Mouse (Mus musculus) embryonic facial prominence, embryonic 11.5 days (tissue): ENCODE measurements around the gene Rbfox1. TPM values are rescaled to one million over a fixed set of nuclear protein-coding genes. Genes with fewer than 3 reads are reported as not detected.
A peak's percentile ranks its signal among the peaks of the same experiment; 100 is the strongest.

ENCODE experiments used
- ATAC-seq: fragments of 200-750 bp; cut with Nextera tagmentation; replicated peaks from 2 replicates; pipeline ENCODE4 v1.8.0; 2017; ENCODE audit warnings: low read depth; ENCODE audit not compliant: insufficient number of reproducible peaks, low FRiP score, low TSS enrichment
- DNase-seq: peaks from one replicate; pipeline ENCODE4 v3.0.0-alpha.2; 2015; ENCODE audit warnings: low spot score
- H3K27ac ChIP-seq: fragments of 300-500 bp; sonication (generic); replicated peaks from 2 replicates; pipeline ENCODE4 v1.5.1; 2014; ENCODE audit warnings: mild to moderate bottlenecking, low read depth, low read length, control low read depth
- H3K27me3 ChIP-seq: fragments of 300-500 bp; sonication (generic); 2 replicates; pipeline ENCODE4 v1.6.1; 2014; ENCODE audit warnings: mild to moderate bottlenecking, low read length, moderate library complexity, mixed read lengths; ENCODE audit not compliant: control insufficient read depth, insufficient read depth
- H3K36me3 ChIP-seq: fragments of 300-500 bp; sonication (generic); replicated peaks from 2 replicates; pipeline ENCODE4 v1.6.1; 2014; ENCODE audit warnings: low read depth, mild to moderate bottlenecking, low read length, moderate library complexity, mixed read lengths; ENCODE audit not compliant: control insufficient read depth, insufficient read depth
- H3K4me1 ChIP-seq: fragments of 300-500 bp; sonication (generic); 2 replicates; pipeline ENCODE4 v1.6.1; 2014; ENCODE audit warnings: low read length, mixed read lengths; ENCODE audit not compliant: control insufficient read depth, insufficient read depth
- H3K4me2 ChIP-seq: fragments of 300-500 bp; sonication (generic); 2 replicates; pipeline ENCODE4 v1.6.1; 2014; ENCODE audit warnings: low read depth, mild to moderate bottlenecking, control low read depth, low read length, moderate library complexity
- H3K4me3 ChIP-seq: fragments of 300-500 bp; sonication (generic); 2 replicates; pipeline ENCODE4 v1.5.1; 2014; ENCODE audit warnings: low read depth, low read length, control low read depth
- H3K9ac ChIP-seq: fragments of 300-500 bp; sonication (generic); replicated peaks from 2 replicates; pipeline ENCODE4 v1.6.1; 2014; ENCODE audit warnings: mild to moderate bottlenecking, control low read depth, low read length
- H3K9me3 ChIP-seq: fragments of 300-500 bp; sonication (generic); replicated peaks from 2 replicates; pipeline ENCODE4 v1.6.1; 2016; ENCODE audit warnings: mild to moderate bottlenecking, low read length, inconsistent platforms, mixed read lengths; ENCODE audit not compliant: control insufficient read depth
- WGBS: fragments of 180-500 bp; shearing (Covaris S2); extraction: QIAGEN DNeasy Blood & Tissue Kit; methylation state at CpG from one replicate; pipeline ENCODE4 v1.1.7; 2014; 5-methylcytosine and 5-hydroxymethylcytosine counted together
- polyA plus RNA-seq: library from polyadenylated mRNA; unstranded; fragments of >200 nt; fragmentation: Nextera tagmentation; extraction: Ambion mirVana; gene quantifications from 2 replicates; pipeline ENCODE4 v1.2.1, GENCODE M21; 2014

Gene Rbfox1
- polyA plus RNA-seq, 1 experiment from 2014 or later, result 4.2 TPM

DNA sequence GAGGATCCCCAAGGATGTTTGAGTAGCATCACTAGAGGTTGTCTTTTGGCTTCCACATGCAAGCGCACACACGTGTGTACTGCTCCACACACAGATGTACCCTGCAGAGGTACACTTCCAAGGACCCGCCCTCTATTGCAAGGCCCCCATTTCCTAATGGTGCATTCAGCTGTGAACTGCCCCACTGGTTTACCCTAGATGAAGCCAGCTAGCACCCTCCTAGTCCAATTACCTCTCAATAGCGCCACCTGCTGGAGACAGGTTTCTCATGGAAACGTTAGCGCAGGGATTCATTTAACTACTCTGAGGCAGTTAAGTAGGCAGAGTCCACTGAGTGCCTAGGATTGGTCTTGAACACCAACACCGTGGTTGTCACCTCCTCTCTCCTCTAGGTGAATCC lies 46.5 kb downstream of the Rbfox1 start:
- 26% methylated on average over 7 of the region's 7 CpGs for WGBS
- no peak overlapping the region for H3K4me2 ChIP-seq
- H3K4me3 ChIP-seq, result no peak overlapping the region
- no peaks in the 10 kb centered on the region for H3K9me3 ChIP-seq
- H3K27me3 ChIP-seq, result no peaks in the 10 kb centered on the region
- ATAC-seq, result peak; percentile 34; the same call in 1 of the 2 replicates
- no peak overlapping the region for H3K27ac ChIP-seq
- H3K36me3 ChIP-seq, result no peaks in the 10 kb centered on the region
- peak; percentile 81 for DNase-seq
- no peak overlapping the region for H3K9ac ChIP-seq
- no peaks in the 10 kb centered on the region for H3K4me1 ChIP-seq

DNA sequence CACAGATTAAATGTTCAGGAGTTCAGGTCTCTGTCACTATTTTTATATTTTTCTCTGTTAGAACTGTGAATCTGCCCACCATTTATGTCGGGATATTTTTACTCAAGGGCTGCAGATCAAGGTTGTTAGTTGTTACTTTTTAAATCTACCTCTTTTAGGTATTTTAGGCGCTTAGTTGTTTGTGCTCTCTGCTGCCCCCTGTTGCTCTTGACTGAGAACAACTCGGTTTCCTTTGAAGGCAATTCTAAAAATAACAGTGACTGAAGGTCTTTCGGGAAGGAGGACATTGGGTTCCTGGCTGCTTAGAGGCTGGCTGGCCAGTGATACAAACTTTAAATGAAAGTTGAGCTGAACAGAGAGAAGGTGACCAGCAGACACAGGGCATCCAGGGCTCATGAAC lies 54.9 kb downstream of the Rbfox1 start:
- WGBS, result 54% methylated on average over 4 of the region's 4 CpGs
- Histone ChIP-seq H3K4me2 (no peak overlapping the region), H3K27ac (no peak overlapping the region), H3K9me3 (no peaks in the 10 kb centered on the region), H3K9ac (no peak overlapping the region), H3K4me1 (no peaks in the 10 kb centered on the region), H3K4me3 (no peak overlapping the region), H3K27me3 (no peaks in the 10 kb centered on the region), H3K36me3 (no peaks in the 10 kb centered on the region)
- no peak for DNase-seq
- ATAC-seq, result no peak

DNA sequence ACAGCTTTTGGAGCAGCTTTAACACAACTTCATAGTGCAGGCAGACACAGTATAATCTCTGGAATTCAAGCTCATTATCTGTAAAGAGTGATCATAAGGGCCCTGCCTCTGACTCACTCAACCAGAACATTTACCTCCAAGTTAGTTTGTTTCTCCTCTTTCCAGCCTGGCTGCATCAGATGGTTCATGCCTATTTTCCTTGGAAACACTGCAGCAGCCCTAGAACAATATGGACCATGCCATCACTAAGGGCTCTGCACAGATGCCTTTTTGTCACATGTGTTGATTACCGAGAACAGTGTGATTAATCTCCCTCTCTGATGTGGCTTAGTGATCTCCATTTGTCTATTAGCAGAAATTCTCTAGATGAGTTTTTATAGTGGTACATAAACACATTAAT lies 60.5 kb downstream of the Rbfox1 start:
- no peak for ATAC-seq
- H3K4me1 ChIP-seq, result no peaks in the 10 kb centered on the region
- WGBS, result 96% methylated on average over 1 of the region's 1 CpGs

DNA sequence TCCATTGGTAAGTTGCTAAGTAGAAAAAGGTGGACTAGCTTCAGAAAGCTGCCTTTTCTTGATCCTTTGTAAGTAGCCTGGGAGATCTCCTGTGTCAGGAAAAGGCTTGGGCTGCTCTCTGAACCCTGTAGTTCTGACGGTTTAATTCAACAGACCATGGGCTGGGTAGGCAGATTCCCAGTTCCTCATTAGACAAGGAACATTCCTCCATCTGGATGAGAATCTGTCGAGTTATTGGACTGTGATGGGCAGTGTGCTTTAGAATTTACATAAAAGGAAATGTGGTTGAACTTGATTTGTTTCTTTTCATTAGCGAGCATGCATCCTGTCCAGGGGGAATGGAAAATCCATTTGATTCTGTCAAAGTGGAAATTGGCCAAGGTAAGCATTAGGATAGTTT lies 68.0 kb downstream of the Rbfox1 start:
- Histone ChIP-seq H3K4me2 (no peak overlapping the region), H3K36me3 (no peaks in the 10 kb centered on the region), H3K9me3 (no peaks in the 10 kb centered on the region), H3K4me3 (no peak overlapping the region), H3K9ac (no peak overlapping the region), H3K27me3 (no peaks in the 10 kb centered on the region), H3K4me1 (no peaks in the 10 kb centered on the region), H3K27ac (no peak overlapping the region)
- WGBS, result 68% methylated on average over 3 of the region's 3 CpGs
- DNase-seq, result no peak
- ATAC-seq, result no peak

More for the DNA sequence above, 60.5 kb downstream of the Rbfox1 start:
- Histone ChIP-seq H3K4me2 (no peak overlapping the region), H3K4me3 (no peak overlapping the region), H3K9ac (no peak overlapping the region), H3K27ac (no peak overlapping the region), H3K36me3 (no peaks in the 10 kb centered on the region), H3K9me3 (no peaks in the 10 kb centered on the region), H3K27me3 (no peaks in the 10 kb centered on the region)
- DNase-seq, result no peak

DNA sequence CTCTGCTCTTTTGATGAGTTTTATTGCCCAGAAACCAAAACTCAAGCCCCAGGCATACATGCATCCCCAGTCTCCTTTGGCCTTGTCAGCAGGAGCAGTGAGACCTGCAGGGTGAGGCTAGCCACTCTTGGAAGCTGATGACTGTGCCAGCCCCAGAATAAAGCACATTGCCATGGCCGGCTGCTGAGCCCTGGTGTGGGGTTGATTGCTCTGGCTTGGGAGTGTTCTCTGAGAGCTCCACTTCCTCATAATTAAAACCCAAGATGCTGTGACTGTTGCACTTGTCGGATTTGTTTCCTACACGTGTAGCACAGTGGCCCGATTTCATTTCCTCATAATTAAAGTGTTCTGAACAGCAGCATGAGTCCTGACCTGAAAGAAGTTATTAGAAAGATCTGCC lies 72.3 kb downstream of the Rbfox1 start:
- no peak overlapping the region for H3K4me2 ChIP-seq
- H3K4me1 ChIP-seq, result no peaks in the 10 kb centered on the region
- H3K36me3 ChIP-seq, result no peaks in the 10 kb centered on the region
- no peak for DNase-seq
- H3K9me3 ChIP-seq, result no peaks in the 10 kb centered on the region
- no peak overlapping the region for H3K9ac ChIP-seq
- H3K27ac ChIP-seq, result no peak overlapping the region
- ATAC-seq, result no peak
- H3K4me3 ChIP-seq, result no peak overlapping the region
- WGBS, result 66% methylated on average over 4 of the region's 4 CpGs
- no peaks in the 10 kb centered on the region for H3K27me3 ChIP-seq

DNA sequence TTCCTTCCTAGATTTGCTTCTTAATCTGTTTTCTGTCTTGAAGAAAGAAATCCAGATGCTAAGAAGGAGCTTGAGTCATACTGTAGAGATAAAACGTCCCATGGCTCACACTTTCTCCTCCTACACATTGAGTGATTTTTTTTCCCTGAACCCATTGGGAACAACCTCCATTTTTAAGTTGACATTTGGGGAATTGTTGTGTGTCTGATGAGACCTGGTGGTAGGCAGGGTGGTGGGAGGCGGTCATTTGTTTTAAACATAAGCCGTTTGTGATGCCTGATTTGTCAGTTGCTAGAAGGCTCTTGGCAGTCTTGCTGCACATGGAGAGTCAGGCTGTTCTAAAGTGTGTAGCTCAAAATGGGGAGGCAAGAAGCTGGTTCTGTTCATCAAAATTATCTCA lies 76.6 kb downstream of the Rbfox1 start:
- H3K9ac ChIP-seq, result no peak overlapping the region
- 78% methylated on average over 3 of the region's 3 CpGs for WGBS
- H3K27ac ChIP-seq, result no peak overlapping the region
- no peaks in the 10 kb centered on the region for H3K4me1 ChIP-seq
- no peak overlapping the region for H3K4me3 ChIP-seq
- H3K9me3 ChIP-seq, result no peaks in the 10 kb centered on the region
- no peaks in the 10 kb centered on the region for H3K27me3 ChIP-seq
- DNase-seq, result no peak
- no peak overlapping the region for H3K4me2 ChIP-seq
- no peaks in the 10 kb centered on the region for H3K36me3 ChIP-seq
- ATAC-seq, result no peak

DNA sequence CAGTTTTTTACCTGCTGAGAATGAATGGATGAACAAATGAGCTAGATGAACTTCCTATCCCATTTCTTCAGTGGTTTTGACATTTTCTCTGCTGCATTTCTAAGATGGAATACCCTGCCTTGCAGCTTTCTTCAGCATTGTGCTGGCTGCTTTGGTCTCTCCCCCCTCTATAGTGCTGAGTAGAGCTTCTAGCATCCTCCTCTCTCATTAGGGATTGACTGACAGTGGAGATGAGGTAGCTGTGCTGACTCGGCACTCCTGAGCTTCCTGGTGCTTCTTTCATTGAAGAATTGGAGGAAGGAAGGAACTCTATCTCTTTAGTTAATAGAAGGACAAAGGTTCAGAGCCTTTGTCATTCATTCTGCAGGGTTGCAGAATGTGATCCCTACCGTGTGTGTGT lies 89.0 kb downstream of the Rbfox1 start:
- ATAC-seq, result no peak
- no peak overlapping the region for H3K4me3 ChIP-seq
- no peaks in the 10 kb centered on the region for H3K9me3 ChIP-seq
- no peak overlapping the region for H3K4me2 ChIP-seq
- no peak for DNase-seq
- no peaks in the 10 kb centered on the region for H3K4me1 ChIP-seq
- H3K27me3 ChIP-seq, result no peaks in the 10 kb centered on the region
- H3K9ac ChIP-seq, result no peak overlapping the region
- no peak overlapping the region for H3K27ac ChIP-seq
- WGBS, result 65% methylated on average over 2 of the region's 2 CpGs
- H3K36me3 ChIP-seq, result no peaks in the 10 kb centered on the region

DNA sequence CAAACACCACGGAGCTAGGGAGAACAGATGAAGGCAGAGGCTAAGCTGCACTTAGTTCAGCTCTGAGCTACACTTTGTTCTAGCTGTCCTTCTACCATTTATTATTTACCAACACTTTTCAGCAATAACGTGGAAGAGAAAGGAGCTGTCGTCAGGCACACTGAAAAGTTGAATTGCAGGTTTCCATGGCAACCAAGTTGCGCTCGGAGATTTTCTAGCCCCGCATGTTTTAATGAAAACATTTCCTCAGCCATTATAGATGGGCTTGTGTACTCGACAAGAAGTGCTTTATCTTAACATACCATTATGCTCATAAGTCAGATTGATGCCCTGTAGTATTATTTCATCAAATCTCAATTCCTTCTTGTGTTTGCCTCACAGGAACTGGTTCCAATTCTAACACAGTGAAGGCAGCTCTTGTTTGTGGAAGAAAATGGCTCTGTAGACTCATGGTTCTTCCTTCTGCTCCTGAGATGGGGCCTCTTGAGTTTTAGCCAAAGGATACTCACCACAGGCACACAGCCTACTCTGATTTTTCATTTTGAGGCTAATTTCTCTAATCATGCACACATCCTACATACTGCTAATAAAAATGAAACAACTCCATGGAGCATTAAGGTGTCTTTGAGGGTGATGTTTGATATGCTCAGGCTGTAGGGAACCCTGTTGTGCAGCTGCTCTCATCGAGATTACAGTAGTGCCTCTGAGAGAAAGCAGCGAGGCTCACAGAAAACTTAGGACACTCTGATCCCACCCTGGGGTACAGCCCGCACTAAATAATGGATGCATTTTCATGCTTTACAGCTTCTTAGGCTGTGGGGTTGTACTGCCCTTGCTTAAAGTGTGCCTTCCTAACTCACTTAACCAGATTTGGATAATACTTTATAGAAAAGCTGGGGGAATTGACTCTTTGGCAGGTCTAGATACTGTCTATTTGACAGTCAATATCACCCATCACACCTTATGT lies 107.2 kb downstream of the Rbfox1 start:
- DNase-seq, result peak; percentile 18

More for the DNA sequence above, 107.2 kb downstream of the Rbfox1 start:
- H3K4me3 ChIP-seq, result no peak overlapping the region
- no peaks in the 10 kb centered on the region for H3K27me3 ChIP-seq
- no peak overlapping the region for H3K9ac ChIP-seq
- no peaks in the 10 kb centered on the region for H3K9me3 ChIP-seq
- no peaks in the 10 kb centered on the region for H3K4me1 ChIP-seq
- H3K36me3 ChIP-seq, result no peaks in the 10 kb centered on the region
- no peak overlapping the region for H3K27ac ChIP-seq
- WGBS, result 65% methylated on average over 10 of the region's 10 CpGs
- ATAC-seq, result no peak
- H3K4me2 ChIP-seq, result no peak overlapping the region
